Mouse (Mus musculus): ENCODE measurements around the gene Bmp6. TPM values are rescaled to one million over a fixed set of nuclear protein-coding genes. Genes with fewer than 3 reads are reported as not detected.

The Bmp6 gene
- polyA plus RNA-seq, 1 experiment: 193 TPM

DNA sequence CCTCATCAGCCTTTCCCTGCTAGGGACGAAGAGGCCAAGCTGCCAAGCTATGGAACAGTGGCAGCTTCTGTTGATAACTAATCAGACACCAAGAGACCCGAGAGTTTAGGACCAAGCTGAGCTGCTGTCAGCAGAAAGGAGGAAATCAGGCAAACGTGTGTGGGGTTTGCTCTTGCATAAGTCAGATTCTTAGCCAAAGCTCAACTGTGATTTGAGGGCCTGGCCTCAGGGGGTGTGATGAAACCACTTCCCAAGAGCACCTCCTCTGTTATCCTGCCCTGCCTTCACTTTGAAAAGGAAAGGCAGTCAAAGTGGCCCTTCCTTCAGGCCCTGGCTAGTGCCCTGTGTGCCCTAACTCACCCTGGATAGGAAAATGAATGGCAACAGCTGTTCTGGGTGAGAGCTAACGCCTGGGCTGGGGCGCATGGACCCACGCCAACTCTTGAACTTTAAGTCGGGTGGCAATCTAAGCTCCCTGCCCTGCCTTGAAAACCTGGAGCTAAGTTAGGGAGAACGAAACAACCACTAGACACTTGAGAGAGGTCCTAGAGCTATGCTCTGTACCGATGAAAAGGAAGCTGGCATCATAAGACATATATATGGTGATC lies 183.9 kb downstream of the Bmp6 start, which contains the start of gene Txndc5:
Gene Txndc5, minus strand, starts transcription at position 138 of the 608 bp plus-strand sequence.
- TF ChIP-seq CTCF (IDR thresholded peaks at IDR 0.05; ENCODE audit: insufficient read depth, low read length) (no peak), POLR2A (IDR thresholded peaks at IDR 0.05; ENCODE audit: borderline replicate concordance, extremely low read depth, low read depth, low read length) (no peak)
- Histone ChIP-seq H3K4me3 (replicated peaks; ENCODE audit: extremely low read depth, low read depth, low read length) (peak within 1 kb of the TSS; percentile 78), H3K4me1 (ENCODE audit: control insufficient read depth, insufficient read depth, low read length) (peaks cover 21% of the 10 kb centered on the region)
- no peak for DNase-seq
- 43% methylated on average over 9 of the region's 9 CpGs for WGBS

DNA sequence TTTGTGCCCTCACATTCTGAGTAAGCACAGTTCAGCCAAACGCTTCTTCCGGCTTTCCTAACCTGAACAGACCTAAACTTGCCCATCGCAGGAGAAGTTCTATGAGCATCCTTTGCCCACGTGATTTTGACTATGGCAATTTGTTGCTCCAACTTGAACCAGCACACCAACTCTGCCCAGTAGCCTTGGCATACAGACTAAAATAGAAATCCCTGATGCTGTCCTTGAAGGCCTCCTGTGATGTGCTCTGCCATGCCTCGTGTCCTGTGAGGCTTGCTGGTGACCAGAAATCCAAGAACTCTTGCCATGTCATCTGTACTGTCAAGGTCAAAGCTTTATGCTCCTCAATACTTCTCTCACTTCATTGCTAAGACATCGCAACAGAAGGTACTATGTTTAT lies 184.7 kb downstream of the Bmp6 start:
- TF ChIP-seq CTCF (IDR thresholded peaks at IDR 0.05; ENCODE audit: insufficient read depth, low read length): no peak
- no peak for TF ChIP-seq POLR2A (IDR thresholded peaks at IDR 0.05; ENCODE audit: borderline replicate concordance, extremely low read depth, low read depth, low read length)
- Histone ChIP-seq H3K4me1 (ENCODE audit: control insufficient read depth, insufficient read depth, low read length) (peaks cover 20% of the 10 kb centered on the region), H3K4me3 (replicated peaks; ENCODE audit: extremely low read depth, low read depth, low read length) (no peak overlapping the region)
- 92% methylated on average over 6 of the region's 6 CpGs for WGBS
- DNase-seq: no peak

DNA sequence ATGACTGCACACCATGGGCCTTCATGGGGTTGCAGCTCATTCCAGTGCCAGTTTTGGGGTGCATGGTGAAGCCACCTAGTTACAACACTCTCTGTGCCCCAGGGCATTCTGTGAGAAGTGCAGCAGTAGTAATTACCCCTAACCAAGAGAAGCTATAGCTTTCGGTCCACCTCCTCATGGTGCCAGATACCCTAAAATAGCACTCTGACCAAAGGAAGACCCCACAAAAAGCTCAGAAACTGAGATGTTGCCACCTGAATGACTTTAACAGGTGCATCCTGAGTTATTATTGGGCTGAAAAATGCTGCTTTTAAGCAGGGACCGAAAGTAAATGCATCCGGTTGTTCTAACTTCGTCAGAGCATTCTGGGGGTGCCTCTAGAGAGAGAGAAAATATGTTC lies 186.6 kb downstream of the Bmp6 start:
- WGBS: 91% methylated on average over 4 of the region's 4 CpGs
- no peak for DNase-seq
- TF ChIP-seq CTCF (IDR thresholded peaks at IDR 0.05; ENCODE audit: insufficient read depth, low read length) (no peak), POLR2A (IDR thresholded peaks at IDR 0.05; ENCODE audit: borderline replicate concordance, extremely low read depth, low read depth, low read length) (no peak)
- Histone ChIP-seq H3K4me3 (replicated peaks; ENCODE audit: extremely low read depth, low read depth, low read length) (no peak overlapping the region), H3K4me1 (ENCODE audit: control insufficient read depth, insufficient read depth, low read length) (peaks cover 13% of the 10 kb centered on the region)

- Histone ChIP-seq H3K4me3 (replicated peaks; ENCODE audit: extremely low read depth, low read depth, low read length) (no peak overlapping the region), H3K4me1 (ENCODE audit: control insufficient read depth, insufficient read depth, low read length) (peaks cover 12% of the 10 kb centered on the region)
- TF ChIP-seq CTCF (IDR thresholded peaks at IDR 0.05; ENCODE audit: insufficient read depth, low read length): no peak
- TF ChIP-seq POLR2A (IDR thresholded peaks at IDR 0.05; ENCODE audit: borderline replicate concordance, extremely low read depth, low read depth, low read length): no peak
- WGBS: 77% methylated on average over 10 of the region's 10 CpGs
- DNase-seq: no peak
Observed at GRCm38 (mm10) chr13:38533461-38533860, 188.6 kb downstream of the Bmp6 start.

- H3K4me3 ChIP-seq (replicated peaks; ENCODE audit: extremely low read depth, low read depth, low read length): no peak overlapping the region
- 44% methylated on average over 6 of the region's 6 CpGs for WGBS
- TF ChIP-seq POLR2A (IDR thresholded peaks at IDR 0.05; ENCODE audit: borderline replicate concordance, extremely low read depth, low read depth, low read length) (no peak), CTCF (IDR thresholded peaks at IDR 0.05; ENCODE audit: insufficient read depth, low read length) (no peak)
- H3K4me1 ChIP-seq (ENCODE audit: control insufficient read depth, insufficient read depth, low read length): peaks cover 7% of the 10 kb centered on the region; the same call in 1 of the 2 replicates
- no peak for DNase-seq
Observed at GRCm38 (mm10) chr13:38534016-38534415, 189.1 kb downstream of the Bmp6 start.

DNA sequence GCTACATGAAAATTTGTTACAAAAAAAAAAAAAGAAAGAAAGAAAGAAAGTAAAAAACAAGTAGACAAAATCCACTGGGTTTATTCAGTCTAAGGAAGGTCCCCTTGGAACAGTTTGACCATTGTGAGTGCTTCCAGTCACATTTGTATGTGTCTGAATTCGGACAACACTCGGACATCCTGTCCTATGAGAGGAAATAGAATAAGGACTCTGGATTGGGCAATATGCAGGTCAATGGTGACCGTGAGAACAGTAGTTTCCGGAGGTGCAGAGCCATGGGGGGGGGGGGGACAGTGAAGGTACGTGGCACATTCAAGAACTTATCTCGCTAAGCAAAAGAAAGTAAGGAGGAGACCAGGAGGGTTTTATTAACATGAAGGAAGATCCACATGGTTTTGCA lies 189.8 kb downstream of the Bmp6 start:
- no peak for DNase-seq
- Histone ChIP-seq H3K4me3 (replicated peaks; ENCODE audit: extremely low read depth, low read depth, low read length) (no peak overlapping the region), H3K4me1 (ENCODE audit: control insufficient read depth, insufficient read depth, low read length) (peaks cover 7% of the 10 kb centered on the region; the same call in 1 of the 2 replicates)
- WGBS: 43% methylated on average over 6 of the region's 6 CpGs
- TF ChIP-seq POLR2A (IDR thresholded peaks at IDR 0.05; ENCODE audit: borderline replicate concordance, extremely low read depth, low read depth, low read length) (no peak), CTCF (IDR thresholded peaks at IDR 0.05; ENCODE audit: insufficient read depth, low read length) (no peak)

DNA sequence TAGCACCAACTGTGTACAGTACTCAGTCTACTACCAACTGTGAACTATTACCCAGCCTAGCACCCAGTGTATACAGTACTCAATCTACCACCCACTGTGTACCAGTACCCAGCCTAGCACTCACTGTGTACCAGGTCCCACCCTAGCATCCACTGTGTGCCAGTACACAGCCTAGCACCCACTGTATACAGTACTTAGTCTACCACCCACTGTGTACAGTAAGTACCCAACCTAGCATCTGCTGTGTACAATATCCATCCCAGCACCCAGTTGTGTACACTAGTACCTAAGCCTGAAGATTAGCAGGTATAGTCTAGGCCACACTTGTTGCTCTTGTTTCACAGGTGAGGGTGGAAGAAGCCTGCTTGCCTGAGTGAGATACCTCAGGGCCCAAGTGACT lies 192.6 kb downstream of the Bmp6 start:
- no peak for DNase-seq
- Histone ChIP-seq H3K4me1 (ENCODE audit: control insufficient read depth, insufficient read depth, low read length) (peaks cover 7% of the 10 kb centered on the region; the same call in 1 of the 2 replicates), H3K4me3 (replicated peaks; ENCODE audit: extremely low read depth, low read depth, low read length) (no peak overlapping the region)
- no peak for TF ChIP-seq POLR2A (IDR thresholded peaks at IDR 0.05; ENCODE audit: borderline replicate concordance, extremely low read depth, low read depth, low read length)
- TF ChIP-seq CTCF (IDR thresholded peaks at IDR 0.05; ENCODE audit: insufficient read depth, low read length): no peak

- no peak for DNase-seq
- TF ChIP-seq CTCF (IDR thresholded peaks at IDR 0.05; ENCODE audit: insufficient read depth, low read length): no peak
- TF ChIP-seq POLR2A (IDR thresholded peaks at IDR 0.05; ENCODE audit: borderline replicate concordance, extremely low read depth, low read depth, low read length): no peak
- Histone ChIP-seq H3K4me1 (ENCODE audit: control insufficient read depth, insufficient read depth, low read length) (0 out of 2 replicates have a peak, but pooled peaks cover 2% of the 10 kb centered on the region), H3K4me3 (replicated peaks; ENCODE audit: extremely low read depth, low read depth, low read length) (no peak overlapping the region)
- 83% methylated on average over 7 of the region's 7 CpGs for WGBS
Observed at GRCm38 (mm10) chr13:38539192-38539900, 194.4 kb downstream of the Bmp6 start.

DNA sequence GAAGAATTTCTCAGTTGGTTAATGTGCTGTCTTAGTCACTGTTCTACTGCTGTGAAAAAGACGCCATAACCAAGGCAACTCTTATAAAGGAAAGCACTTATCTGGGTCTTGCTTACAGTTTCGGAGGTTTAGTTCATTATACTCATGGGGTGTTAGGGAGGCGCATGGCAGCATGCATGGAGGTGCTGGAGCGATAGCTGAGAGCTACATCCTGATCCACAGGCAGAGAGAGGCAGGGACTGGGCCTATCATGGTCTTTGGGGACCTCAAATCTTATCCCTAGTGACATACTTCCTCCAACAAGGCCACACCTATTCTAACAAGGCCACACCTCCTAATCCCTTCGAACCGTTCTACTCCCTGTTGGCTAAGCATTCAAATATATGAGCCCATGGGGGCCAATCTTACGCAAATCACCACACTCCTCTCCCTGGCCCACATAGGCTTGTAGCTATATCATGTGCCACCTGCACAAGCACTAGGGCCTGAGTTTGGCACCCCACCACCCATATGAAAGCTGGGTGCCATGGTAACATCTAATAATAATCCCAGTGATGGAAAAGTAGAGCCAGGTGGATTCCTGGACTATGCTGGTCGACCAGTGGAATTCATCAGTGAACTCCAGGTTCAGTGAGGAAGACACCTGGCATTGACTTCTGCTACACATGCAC lies 198.7 kb downstream of the Bmp6 start:
- no peak for DNase-seq
- Histone ChIP-seq H3K4me1 (ENCODE audit: control insufficient read depth, insufficient read depth, low read length) (no peaks in the 10 kb centered on the region), H3K4me3 (replicated peaks; ENCODE audit: extremely low read depth, low read depth, low read length) (no peak overlapping the region)
- 88% methylated on average over 8 of the region's 8 CpGs for WGBS
- no peak for TF ChIP-seq POLR2A (IDR thresholded peaks at IDR 0.05; ENCODE audit: borderline replicate concordance, extremely low read depth, low read depth, low read length)
- no peak for TF ChIP-seq CTCF (IDR thresholded peaks at IDR 0.05; ENCODE audit: insufficient read depth, low read length)
